Mouse (Mus musculus) lung, adult 2 months (tissue): ENCODE measurements around the gene Cdh22. TPM values are rescaled to one million over a fixed set of nuclear protein-coding genes. Genes with fewer than 3 reads are reported as not detected.

Experiments
- DNase-seq: peaks from one replicate; pipeline ENCODE4 v3.0.0; 2022
- H3K4me1 ChIP-seq: fragments of 200-500 bp; 2 replicates; pipeline ENCODE4 v1.6.1; 2011; ENCODE audit warnings: low read length; ENCODE audit not compliant: control insufficient read depth, insufficient read depth
- H3K4me3 ChIP-seq: fragments of 200-500 bp; replicated peaks from 2 replicates; pipeline ENCODE3; 2011; ENCODE audit warnings: low read depth, mild to moderate bottlenecking, control low read depth, low read length; ENCODE audit errors: extremely low read depth
- CTCF ChIP-seq: fragments of 200-500 bp; IDR thresholded peaks from 2 replicates; pipeline ENCODE4 v1.5.1; 2011; ENCODE audit warnings: mild to moderate bottlenecking, low read length, control low read depth; ENCODE audit not compliant: insufficient read depth
- POLR2A ChIP-seq: fragments of 200-500 bp; IDR thresholded peaks from 2 replicates; pipeline ENCODE4 v1.6.1; 2011; ENCODE audit warnings: low read depth, mild to moderate bottlenecking, control low read depth, low read length, borderline replicate concordance; ENCODE audit errors: extremely low read depth
- WGBS: fragments of 180-500 bp; shearing (Covaris S2); methylation state at CpG from one replicate; pipeline ENCODE4 v1.1.7; 2018; 5-methylcytosine and 5-hydroxymethylcytosine counted together
- polyA plus RNA-seq: library from polyadenylated mRNA; depleted of rRNA; stranded (reverse); fragments of >200 nt; gene quantifications from 2 replicates; pipeline ENCODE4 v1.2.3, GENCODE M21; 2012

Cdh22 gene
- polyA plus RNA-seq, 1 experiment: 2.0 TPM

- 58% methylated on average over 6 of the region's 6 CpGs for WGBS
- DNase-seq: no peak
- H3K4me1 ChIP-seq: no peaks in the 10 kb centered on the region
- TF ChIP-seq CTCF (no peak), POLR2A (no peak)
- no peak overlapping the region for H3K4me3 ChIP-seq
Measured at GRCm38 (mm10) chr2:165197546-165197945, 37.1 kb downstream of the Cdh22 start.

GRCm38 (mm10) chr2:165195411-165196182 lies 39.1 kb downstream of the Cdh22 start:
- no peaks in the 10 kb centered on the region for H3K4me1 ChIP-seq
- TF ChIP-seq CTCF (no peak), POLR2A (no peak)
- WGBS: 8% methylated on average over 32 of the region's 32 CpGs
- DNase-seq: no peak
- H3K4me3 ChIP-seq: no peak overlapping the region

- 71% methylated on average over 7 of the region's 7 CpGs for WGBS
- Histone ChIP-seq H3K4me1 (no peaks in the 10 kb centered on the region), H3K4me3 (no peak overlapping the region)
- TF ChIP-seq POLR2A: no peak
- no peak for TF ChIP-seq CTCF
- no peak for DNase-seq
Measured at GRCm38 (mm10) chr2:165191483-165191882, 43.2 kb downstream of the Cdh22 start.

- TF ChIP-seq POLR2A (no peak), CTCF (no peak)
- Histone ChIP-seq H3K4me1 (no peaks in the 10 kb centered on the region), H3K4me3 (no peak overlapping the region)
- 51% methylated on average over 3 of the region's 3 CpGs for WGBS
- no peak for DNase-seq
Measured at GRCm38 (mm10) chr2:165189546-165189945, 45.1 kb downstream of the Cdh22 start.

- TF ChIP-seq CTCF (no peak), POLR2A (no peak)
- no peak for DNase-seq
- 69% methylated on average over 9 of the region's 9 CpGs for WGBS
- Histone ChIP-seq H3K4me1 (no peaks in the 10 kb centered on the region), H3K4me3 (no peak overlapping the region)
Measured at GRCm38 (mm10) chr2:165187648-165188380, 46.8 kb downstream of the Cdh22 start.

GRCm38 (mm10) chr2:165184015-165184633 lies 50.5 kb downstream of the Cdh22 start:
- 20% methylated on average over 9 of the region's 9 CpGs for WGBS
- DNase-seq: no peak
- TF ChIP-seq CTCF: no peak
- TF ChIP-seq POLR2A: no peak
- no peak overlapping the region for H3K4me3 ChIP-seq
- no peaks in the 10 kb centered on the region for H3K4me1 ChIP-seq

GRCm38 (mm10) chr2:165182085-165182976 lies 52.3 kb downstream of the Cdh22 start:
- 58% methylated on average over 11 of the region's 11 CpGs for WGBS
- Histone ChIP-seq H3K4me1 (no peaks in the 10 kb centered on the region), H3K4me3 (no peak overlapping the region)
- no peak for TF ChIP-seq POLR2A
- TF ChIP-seq CTCF: no peak
- no peak for DNase-seq

GRCm38 (mm10) chr2:165179231-165179630 lies 55.4 kb downstream of the Cdh22 start:
- H3K4me1 ChIP-seq: no peaks in the 10 kb centered on the region
- TF ChIP-seq CTCF: no peak
- no peak for TF ChIP-seq POLR2A
- WGBS: 48% methylated on average over 10 of the region's 10 CpGs
- H3K4me3 ChIP-seq: no peak overlapping the region
- DNase-seq: no peak

GRCm38 (mm10) chr2:165176965-165177364 lies 57.7 kb downstream of the Cdh22 start:
- H3K4me3 ChIP-seq: no peak overlapping the region
- TF ChIP-seq CTCF (no peak), POLR2A (no peak)
- 22% methylated on average over 9 of the region's 9 CpGs for WGBS

More at GRCm38 (mm10) chr2:165176965-165177364, 57.7 kb downstream of the Cdh22 start:
- H3K4me1 ChIP-seq: no peaks in the 10 kb centered on the region
- no peak for DNase-seq
